Mouse (Mus musculus) forebrain, embryonic 16.5 days (tissue): ENCODE data around the gene Tyro3. TPM values are rescaled to one million over a fixed set of nuclear protein-coding genes. Genes with fewer than 3 reads are reported as not detected.

Experiments
- ATAC-seq: fragments of 200-750 bp; cut with Nextera tagmentation; 2 replicates; pipeline ENCODE4 v1.8.0; 2017; ENCODE audit warnings: mild to moderate bottlenecking, moderate library complexity
- H3K27ac ChIP-seq: fragments of 300-500 bp; sonication (generic); 2 replicates; pipeline ENCODE4 v1.5.1; 2014; ENCODE audit warnings: low read length, control low read depth
- H3K27me3 ChIP-seq: fragments of 300-500 bp; sonication (generic); replicated peaks from 2 replicates; pipeline ENCODE4 v1.6.1; 2014; ENCODE audit warnings: low read length; ENCODE audit not compliant: control insufficient read depth, insufficient read depth
- H3K36me3 ChIP-seq: fragments of 300-500 bp; sonication (generic); 2 replicates; pipeline ENCODE4 v1.6.1; 2014; ENCODE audit not compliant: control insufficient read depth, insufficient read depth
- H3K4me1 ChIP-seq: fragments of 300-500 bp; sonication (generic); replicated peaks from 2 replicates; pipeline ENCODE4 v1.6.1; 2014; ENCODE audit warnings: low read length; ENCODE audit not compliant: control insufficient read depth, insufficient read depth
- H3K4me2 ChIP-seq: fragments of 300-500 bp; sonication (generic); 2 replicates; pipeline ENCODE4 v1.6.1; 2014; ENCODE audit warnings: mild to moderate bottlenecking, low read length, control low read depth
- H3K4me3 ChIP-seq: fragments of 300-500 bp; sonication (generic); replicated peaks from 2 replicates; pipeline ENCODE4 v1.5.1; 2014; ENCODE audit warnings: mild to moderate bottlenecking, low read length, control low read depth
- H3K9ac ChIP-seq: fragments of 300-500 bp; sonication (generic); replicated peaks from 2 replicates; pipeline ENCODE4 v1.6.1; 2014; ENCODE audit warnings: low read depth, low read length, control low read depth
- H3K9me3 ChIP-seq: fragments of 300-500 bp; sonication (generic); 2 replicates; pipeline ENCODE4 v1.6.1; 2016; ENCODE audit warnings: low read length; ENCODE audit not compliant: control insufficient read depth
- WGBS: fragments of 180-500 bp; shearing (Covaris S2); extraction: QIAGEN DNeasy Blood & Tissue Kit; methylation state at CpG from one replicate; pipeline ENCODE4 v1.1.7; 2014; 5-methylcytosine and 5-hydroxymethylcytosine counted together
- polyA plus RNA-seq: library from polyadenylated mRNA; unstranded; fragments of >200 nt; fragmentation: Nextera tagmentation; extraction: Ambion mirVana; gene quantifications from 2 replicates; pipeline ENCODE4 v1.2.1, GENCODE M21; 2015

Tyro3 gene
- polyA plus RNA-seq, 1 experiment from 2014 or later, result 17.3 TPM

DNA sequence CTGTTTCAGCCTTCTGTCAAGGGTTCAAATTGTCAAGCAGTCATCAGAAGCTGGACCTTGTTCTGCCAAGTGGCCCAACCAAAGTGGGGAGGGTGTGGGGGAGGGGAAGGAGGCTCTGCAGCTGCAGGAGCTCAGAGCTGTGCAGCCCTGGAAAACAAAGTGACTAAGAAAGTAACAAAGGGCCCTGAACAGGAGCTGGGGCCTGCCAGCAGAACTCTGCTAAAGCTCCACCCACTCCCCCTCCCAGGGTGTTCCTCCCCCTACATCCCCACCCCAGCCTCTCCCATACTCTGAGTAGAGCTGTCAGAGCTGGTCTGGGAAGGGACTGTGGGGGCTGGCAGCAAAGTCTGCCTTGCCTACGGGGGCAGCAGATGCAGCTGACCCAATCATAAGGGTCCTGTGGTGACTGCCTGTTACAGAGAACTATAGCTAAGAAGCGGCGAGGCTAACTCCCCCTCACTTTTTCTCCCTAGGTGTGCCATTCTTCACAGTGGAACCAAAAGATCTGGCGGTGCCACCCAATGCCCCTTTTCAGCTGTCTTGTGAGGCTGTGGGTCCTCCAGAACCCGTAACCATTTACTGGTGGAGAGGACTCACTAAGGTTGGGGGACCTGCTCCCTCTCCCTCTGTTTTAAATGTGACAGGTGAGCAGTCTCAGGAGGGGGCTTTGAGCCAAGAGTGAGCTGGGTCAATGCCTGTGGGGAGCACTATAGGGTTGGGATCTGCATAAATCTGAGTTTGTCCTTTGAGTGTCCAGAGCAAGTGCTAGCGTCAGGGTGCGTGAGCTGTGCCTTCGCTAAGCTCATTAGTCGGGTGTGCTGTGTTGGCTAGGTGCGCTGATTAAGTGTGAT lies 5.5 kb downstream of the Tyro3 start:
- H3K4me1 ChIP-seq, result peaks cover 43% of the 10 kb centered on the region
- 13% methylated on average over 10 of the region's 10 CpGs for WGBS
- H3K36me3 ChIP-seq, result no peaks in the 10 kb centered on the region
- H3K27me3 ChIP-seq, result no peaks in the 10 kb centered on the region; the same call in 1 of the 2 replicates
- no peak overlapping the region for H3K4me3 ChIP-seq
- no peaks in the 10 kb centered on the region for H3K9me3 ChIP-seq
- peak; percentile 70 for ATAC-seq
- no peak overlapping the region for H3K4me2 ChIP-seq
- no peak overlapping the region for H3K9ac ChIP-seq
- H3K27ac ChIP-seq, result no peak overlapping the region; the same call in 1 of the 2 replicates

DNA sequence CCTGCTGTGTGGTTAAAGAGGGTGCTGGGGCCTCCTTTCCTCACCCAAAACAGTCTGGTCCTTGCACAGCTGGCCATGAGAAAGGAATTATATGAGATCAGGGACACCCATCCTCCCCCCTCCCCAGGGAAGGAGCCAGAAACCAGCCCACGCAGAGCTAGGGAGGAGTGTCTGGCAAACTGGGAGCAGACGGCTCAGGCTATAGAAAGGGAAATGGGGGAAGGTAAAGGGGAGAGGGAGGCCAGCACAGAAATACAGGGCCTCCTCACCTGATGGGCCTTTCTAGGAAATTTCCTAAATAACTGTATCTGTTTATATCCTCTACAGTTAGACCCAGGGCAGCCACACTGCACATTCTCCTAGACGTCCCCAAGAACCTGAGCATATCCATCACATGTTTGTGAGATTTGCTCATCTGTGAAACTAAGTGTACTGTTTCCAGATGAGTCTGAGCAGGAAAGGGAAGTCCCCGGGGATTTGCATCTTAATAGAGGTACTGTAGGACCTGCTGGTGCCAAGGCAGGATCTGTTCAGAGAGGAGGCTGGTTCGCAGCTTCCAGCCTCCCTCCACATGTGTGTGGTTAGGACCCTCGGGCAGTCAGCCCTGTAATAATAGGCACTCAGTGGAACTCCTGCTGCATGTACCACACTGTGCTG lies 6.2 kb downstream of the Tyro3 start:
- Histone ChIP-seq H3K36me3 (no peaks in the 10 kb centered on the region), H3K4me3 (no peak overlapping the region), H3K9ac (no peak overlapping the region), H3K4me1 (peaks cover 42% of the 10 kb centered on the region), H3K9me3 (no peaks in the 10 kb centered on the region), H3K27ac (no peak overlapping the region; the same call in 1 of the 2 replicates), H3K4me2 (no peak overlapping the region), H3K27me3 (no peaks in the 10 kb centered on the region)
- 8% methylated on average over 6 of the region's 6 CpGs for WGBS
- ATAC-seq, result no peak

GRCm38 (mm10) chr2:119804275-119804628 lies 6.7 kb downstream of the Tyro3 start:
- no peak overlapping the region for H3K9ac ChIP-seq
- H3K9me3 ChIP-seq, result no peaks in the 10 kb centered on the region
- ATAC-seq, result no peak
- H3K4me3 ChIP-seq, result no peak overlapping the region
- H3K27me3 ChIP-seq, result no peaks in the 10 kb centered on the region
- H3K4me2 ChIP-seq, result no peak overlapping the region
- no peak overlapping the region for H3K27ac ChIP-seq
- H3K36me3 ChIP-seq, result no peaks in the 10 kb centered on the region
- peaks cover 41% of the 10 kb centered on the region for H3K4me1 ChIP-seq
- 21% methylated on average over 5 of the region's 5 CpGs for WGBS

DNA sequence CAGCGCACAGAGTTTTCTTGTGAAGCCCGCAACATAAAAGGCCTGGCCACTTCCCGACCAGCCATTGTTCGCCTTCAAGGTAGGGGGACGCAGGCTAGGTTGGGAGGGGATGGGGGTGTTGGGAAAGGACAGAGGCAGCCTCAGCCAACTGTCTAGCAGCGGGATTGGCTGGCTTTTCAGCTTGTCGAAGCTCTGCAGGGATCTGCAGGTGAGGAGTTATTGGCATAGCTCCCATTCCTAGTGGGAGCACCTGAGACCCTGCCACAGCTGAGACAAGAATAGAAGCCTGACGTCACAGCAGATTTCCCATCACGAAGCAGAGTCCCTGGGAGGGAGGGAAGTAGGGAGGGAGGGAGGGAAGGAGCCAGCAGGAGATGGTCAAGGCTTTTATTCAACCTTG lies 7.2 kb downstream of the Tyro3 start:
- Histone ChIP-seq H3K9me3 (no peaks in the 10 kb centered on the region), H3K4me2 (no peak overlapping the region), H3K4me3 (no peak overlapping the region), H3K4me1 (peaks cover 41% of the 10 kb centered on the region), H3K27ac (no peak overlapping the region), H3K27me3 (no peaks in the 10 kb centered on the region), H3K9ac (no peak overlapping the region), H3K36me3 (no peaks in the 10 kb centered on the region)
- WGBS, result 16% methylated on average over 9 of the region's 9 CpGs
- ATAC-seq, result no peak

DNA sequence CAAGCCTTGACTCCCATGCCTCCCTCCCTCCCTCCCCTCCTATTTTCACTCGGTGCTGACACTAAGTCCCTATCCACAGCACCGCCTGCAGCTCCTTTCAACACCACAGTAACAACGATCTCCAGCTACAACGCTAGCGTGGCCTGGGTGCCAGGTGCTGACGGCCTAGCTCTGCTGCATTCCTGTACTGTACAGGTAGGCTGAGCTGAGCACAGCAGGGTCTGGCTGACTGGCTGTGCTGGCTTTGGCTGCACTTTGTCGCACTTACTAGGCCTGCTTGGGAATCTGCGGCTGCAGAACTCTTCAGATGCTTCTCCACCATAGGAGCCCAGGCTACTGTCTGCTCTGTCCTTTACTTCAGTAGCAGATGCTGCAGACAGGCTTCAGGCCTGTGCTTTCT lies 8.0 kb downstream of the Tyro3 start:
- no peaks in the 10 kb centered on the region for H3K27me3 ChIP-seq
- H3K4me1 ChIP-seq, result peaks cover 36% of the 10 kb centered on the region
- no peak overlapping the region for H3K4me3 ChIP-seq
- H3K4me2 ChIP-seq, result no peak overlapping the region
- WGBS, result 42% methylated on average over 8 of the region's 8 CpGs
- H3K27ac ChIP-seq, result no peak overlapping the region
- no peak for ATAC-seq
- no peaks in the 10 kb centered on the region for H3K36me3 ChIP-seq
- no peaks in the 10 kb centered on the region for H3K9me3 ChIP-seq
- H3K9ac ChIP-seq, result no peak overlapping the region

DNA sequence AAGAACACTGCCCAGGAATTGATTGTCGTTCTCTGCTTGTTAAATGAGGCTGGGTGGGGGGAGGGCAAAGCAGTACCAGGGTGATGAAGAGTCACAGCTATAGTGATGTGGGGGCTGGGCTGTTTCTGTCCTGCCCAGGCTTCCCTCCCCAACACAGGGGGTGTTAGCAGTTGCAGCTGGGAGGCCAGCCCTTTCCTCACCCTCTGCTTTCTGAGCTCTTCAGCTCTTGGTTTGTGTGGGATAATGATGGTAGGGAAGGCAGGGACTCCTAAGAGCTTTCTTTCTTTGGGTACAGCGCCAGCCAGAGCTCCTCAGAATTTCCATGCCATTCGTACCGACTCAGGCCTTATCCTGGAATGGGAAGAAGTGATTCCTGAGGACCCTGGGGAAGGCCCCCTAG lies 10.9 kb downstream of the Tyro3 start:
- Histone ChIP-seq H3K36me3 (peaks cover 2% of the 10 kb centered on the region; the same call in 1 of the 2 replicates), H3K9me3 (no peaks in the 10 kb centered on the region), H3K4me1 (peaks cover 19% of the 10 kb centered on the region), H3K27me3 (no peaks in the 10 kb centered on the region), H3K27ac (no peak overlapping the region), H3K9ac (no peak overlapping the region), H3K4me2 (no peak overlapping the region), H3K4me3 (no peak overlapping the region)
- 33% methylated on average over 4 of the region's 4 CpGs for WGBS
- ATAC-seq, result no peak

GRCm38 (mm10) chr2:119808881-119809280 lies 11.3 kb downstream of the Tyro3 start:
- Histone ChIP-seq H3K9ac (no peak overlapping the region), H3K4me2 (no peak overlapping the region), H3K27ac (no peak overlapping the region), H3K9me3 (no peaks in the 10 kb centered on the region), H3K36me3 (peaks cover 2% of the 10 kb centered on the region; the same call in 1 of the 2 replicates), H3K4me3 (no peak overlapping the region), H3K4me1 (peaks cover 14% of the 10 kb centered on the region), H3K27me3 (no peaks in the 10 kb centered on the region)
- WGBS, result 60% methylated on average over 4 of the region's 4 CpGs
- no peak for ATAC-seq

DNA sequence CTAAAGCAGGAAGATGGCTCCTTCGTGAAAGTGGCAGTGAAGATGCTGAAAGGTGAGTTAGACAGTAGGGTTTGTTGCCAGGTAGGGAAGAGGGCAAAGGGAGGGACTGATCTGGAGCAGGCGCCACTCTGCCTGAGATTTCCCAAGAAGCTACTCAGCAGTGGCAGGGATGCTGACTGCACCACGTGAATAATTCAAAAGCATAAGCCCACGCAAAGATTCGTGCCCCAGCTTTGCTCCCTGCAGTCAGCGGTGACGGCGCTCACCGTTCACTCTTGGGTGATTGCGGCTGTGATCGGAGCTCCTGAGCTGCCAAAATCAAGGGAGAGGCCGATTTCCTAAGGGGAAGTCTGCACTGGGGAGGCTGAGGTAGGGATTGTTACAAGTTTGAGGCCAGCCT lies 13.4 kb downstream of the Tyro3 start:
- H3K36me3 ChIP-seq, result peaks cover 2% of the 10 kb centered on the region; the same call in 1 of the 2 replicates
- no peak overlapping the region for H3K4me3 ChIP-seq
- H3K9ac ChIP-seq, result no peak overlapping the region
- H3K27me3 ChIP-seq, result no peaks in the 10 kb centered on the region
- ATAC-seq, result no peak
- no peak overlapping the region for H3K4me2 ChIP-seq
- H3K9me3 ChIP-seq, result no peaks in the 10 kb centered on the region
- peaks cover 6% of the 10 kb centered on the region for H3K4me1 ChIP-seq
- no peak overlapping the region for H3K27ac ChIP-seq
- 71% methylated on average over 12 of the region's 12 CpGs for WGBS

- Histone ChIP-seq H3K27ac (no peak overlapping the region), H3K4me1 (peaks cover 7% of the 10 kb centered on the region), H3K9ac (no peak overlapping the region), H3K4me2 (no peak overlapping the region), H3K27me3 (no peaks in the 10 kb centered on the region), H3K36me3 (peaks cover 2% of the 10 kb centered on the region; the same call in 1 of the 2 replicates), H3K9me3 (no peaks in the 10 kb centered on the region), H3K4me3 (no peak overlapping the region)
- ATAC-seq, result no peak
- WGBS, result 90% methylated on average over 14 of the region's 14 CpGs
Observed at GRCm38 (mm10) chr2:119811490-119812146, 14.1 kb downstream of the Tyro3 start.
